In genomic region chrX:41535886-41536285, GRCm38 (mm10) we compare ENCODE assay signal across 31 mouse cellular contexts.
"Had no signal": no experiment of that assay in that cellular context is flagged by ENCODE, and none has a peak within 500 bp of the region (broad histone marks: within the 10 kb centered on the region; RNA-seq: fewer than 3 reads in every experiment).

No protein-coding gene starts in this region.

- H3K4me2 ChIP-seq: limb, embryonic 12.5 days; limb, embryonic 13.5 days; limb, embryonic 15.5 days; liver, embryonic 11.5 days; liver, embryonic 12.5 days; liver, embryonic 13.5 days; liver, embryonic 15.5 days; lung, embryonic 14.5 days; lung, embryonic 15.5 days; midbrain, embryonic 11.5 days; midbrain, embryonic 12.5 days; midbrain, embryonic 13.5 days; midbrain, embryonic 15.5 days; neural tube, embryonic 12.5 days had no signal

- H3K9ac ChIP-seq: limb, embryonic 12.5 days; limb, embryonic 13.5 days; limb, embryonic 15.5 days; liver, embryonic 12.5 days; liver, embryonic 13.5 days; liver, embryonic 14.5 days; liver, embryonic 15.5 days; lung, embryonic 14.5 days; lung, embryonic 15.5 days; midbrain, embryonic 12.5 days; midbrain, embryonic 13.5 days; midbrain, embryonic 15.5 days; neural tube, embryonic 12.5 days had no signal

- ATAC-seq: liver, embryonic 12.5 days; lung, postnatal 0 days; midbrain, embryonic 13.5 days; midbrain, embryonic 15.5 days; midbrain, embryonic 16.5 days had no signal

- H3K27ac ChIP-seq: limb, embryonic 10.5 days; limb, embryonic 12.5 days; limb, embryonic 13.5 days; limb, embryonic 15.5 days; liver, embryonic 12.5 days; liver, embryonic 13.5 days; liver, embryonic 14.5 days; liver, embryonic 15.5 days; lung, embryonic 15.5 days; macrophage; midbrain, embryonic 10.5 days; midbrain, embryonic 12.5 days; midbrain, embryonic 13.5 days; midbrain, embryonic 15.5 days; neural tube, embryonic 12.5 days had no signal

- DNase-seq: left cerebral cortex, postnatal 4 days; liver; liver, embryonic 13.5 days; lung, adult 18-20 months; lung, adult 2 months; lung, embryonic 14.5 days; lung, postnatal 10 days; lung, postnatal 14 days; lung, postnatal 36 days; lung, postnatal 4 days; midbrain, embryonic 14.5 days had no signal

- H3K9me3 ChIP-seq: limb, embryonic 10.5 days; limb, embryonic 12.5 days; limb, embryonic 13.5 days; limb, embryonic 15.5 days; liver, embryonic 12.5 days; liver, embryonic 13.5 days; liver, embryonic 15.5 days; lung, embryonic 15.5 days; megakaryocyte, embryonic 14.5 days; midbrain, embryonic 10.5 days; midbrain, embryonic 12.5 days; midbrain, embryonic 13.5 days; midbrain, embryonic 15.5 days; neural tube, embryonic 12.5 days had no signal

- H3K36me3 ChIP-seq: limb, embryonic 10.5 days; limb, embryonic 12.5 days; limb, embryonic 13.5 days; limb, embryonic 15.5 days; liver, embryonic 12.5 days; liver, embryonic 13.5 days; liver, embryonic 15.5 days; lung, embryonic 15.5 days; midbrain, embryonic 10.5 days; midbrain, embryonic 12.5 days; midbrain, embryonic 13.5 days; midbrain, embryonic 15.5 days; neural tube, embryonic 12.5 days had no signal

- H3K4me3 ChIP-seq: limb, embryonic 10.5 days; limb, embryonic 12.5 days; limb, embryonic 13.5 days; limb, embryonic 15.5 days; liver, embryonic 12.5 days; liver, embryonic 13.5 days; liver, embryonic 15.5 days; lung, embryonic 15.5 days; megakaryocyte, embryonic 14.5 days; midbrain, embryonic 10.5 days; midbrain, embryonic 12.5 days; midbrain, embryonic 13.5 days; midbrain, embryonic 15.5 days; myocyte; neural tube, embryonic 12.5 days had no signal

- H3K27me3 ChIP-seq: limb, embryonic 12.5 days; limb, embryonic 13.5 days; limb, embryonic 15.5 days; liver, embryonic 12.5 days; liver, embryonic 13.5 days; liver, embryonic 15.5 days; lung, embryonic 15.5 days; megakaryocyte, embryonic 14.5 days; midbrain, embryonic 12.5 days; midbrain, embryonic 13.5 days; midbrain, embryonic 15.5 days; neural tube, embryonic 12.5 days had no signal

- H3K4me1 ChIP-seq: limb, embryonic 10.5 days; limb, embryonic 12.5 days; limb, embryonic 13.5 days; limb, embryonic 15.5 days; liver, embryonic 12.5 days; liver, embryonic 13.5 days; liver, embryonic 15.5 days; lung, embryonic 15.5 days; megakaryocyte, embryonic 14.5 days; midbrain, embryonic 10.5 days; midbrain, embryonic 12.5 days; midbrain, embryonic 13.5 days; midbrain, embryonic 15.5 days; neural tube, embryonic 12.5 days had no signal
